Mouse (Mus musculus) adrenal gland, postnatal 4 days (tissue): ENCODE results near the gene Bahcc1. TPM values are rescaled to one million over a fixed set of nuclear protein-coding genes. Genes with fewer than 3 reads are reported as not detected.

ENCODE experiments used
- DNase-seq, 2 experiments: peaks; one replicate each; pipeline ENCODE4 v3.0.0; 2021 to 2022; ENCODE audit warnings: low spot score in 2 of 2, mixed read lengths in 2 of 2
- total RNA-seq, 2 experiments: library from RNA; stranded (reverse); gene quantifications; 2 replicates each; pipeline ENCODE4 v1.2.3; 2021

The Bahcc1 gene
- total RNA-seq, 2 experiments from 2014 or later = 25.3 to 26.7 TPM

DNA sequence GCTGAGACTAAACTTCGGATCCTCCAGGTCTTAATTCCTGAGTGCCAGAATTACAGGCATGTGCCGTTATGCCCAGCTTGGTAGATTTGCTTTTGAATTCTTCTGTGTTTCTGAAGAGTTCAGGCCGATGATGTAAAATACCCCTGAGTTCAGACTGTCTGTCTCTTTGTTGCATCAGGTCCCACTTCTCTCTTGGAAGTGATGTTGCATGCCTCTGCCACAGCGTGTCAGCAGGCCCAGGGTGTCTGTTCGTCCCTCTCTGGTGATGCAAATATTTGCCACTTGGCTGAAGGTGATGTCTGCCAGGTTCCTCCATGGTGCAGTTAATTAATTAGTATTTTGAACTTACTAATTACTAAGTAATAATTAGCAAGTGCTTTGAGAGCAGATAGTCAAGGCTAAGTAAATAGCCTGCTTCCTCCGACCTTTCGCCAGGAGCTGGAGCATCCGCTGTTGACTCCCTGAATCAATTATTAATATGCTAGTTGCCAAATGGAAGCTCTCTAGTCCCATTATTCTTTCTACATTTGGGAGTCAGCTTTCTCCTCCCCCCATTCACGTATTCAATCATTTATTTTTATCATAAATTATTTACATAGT lies 26.6 kb upstream of the Bahcc1 start:
- DNase-seq = no peak

DNA sequence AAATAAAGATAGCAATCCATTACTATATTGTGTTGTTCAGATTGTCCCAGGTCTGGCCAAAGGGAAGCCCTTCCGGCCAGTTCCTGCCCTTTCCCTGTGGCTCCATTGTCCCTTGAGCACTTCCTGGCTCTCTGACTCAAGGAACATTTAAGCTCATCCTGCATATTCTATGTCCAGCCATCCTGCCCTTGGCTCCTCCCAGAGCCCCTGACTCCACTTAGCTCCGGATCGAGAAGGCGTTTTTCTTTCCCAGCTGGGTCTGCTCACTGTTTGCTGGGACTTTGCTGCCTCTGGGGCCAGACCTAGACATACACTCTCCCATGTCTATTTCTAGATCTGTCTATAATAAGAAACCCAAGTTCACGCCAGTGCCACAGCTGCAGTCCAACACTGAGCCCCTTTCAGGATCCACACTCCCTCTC lies 26.1 kb upstream of the Bahcc1 start:
- DNase-seq = no peak

DNA sequence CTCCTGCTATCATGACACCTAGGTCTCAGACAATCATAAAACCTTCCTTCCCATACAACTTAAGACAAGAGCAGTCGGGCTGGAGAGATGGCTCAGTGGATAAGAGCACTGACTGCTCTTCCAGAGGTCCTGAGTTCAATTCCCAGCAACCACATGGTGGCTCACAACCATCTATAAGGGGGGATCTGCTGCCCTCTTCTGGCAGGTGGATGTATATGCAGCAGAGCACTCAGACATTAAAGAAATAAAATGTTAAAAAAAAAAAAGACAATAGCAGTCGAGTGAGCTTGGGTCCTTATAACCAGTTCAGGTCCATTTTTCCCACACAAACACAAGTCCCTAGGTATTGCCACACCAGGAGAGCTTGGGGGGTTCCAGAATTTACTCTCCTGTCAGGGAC lies 23.9 kb upstream of the Bahcc1 start:
- no peak for DNase-seq

DNA sequence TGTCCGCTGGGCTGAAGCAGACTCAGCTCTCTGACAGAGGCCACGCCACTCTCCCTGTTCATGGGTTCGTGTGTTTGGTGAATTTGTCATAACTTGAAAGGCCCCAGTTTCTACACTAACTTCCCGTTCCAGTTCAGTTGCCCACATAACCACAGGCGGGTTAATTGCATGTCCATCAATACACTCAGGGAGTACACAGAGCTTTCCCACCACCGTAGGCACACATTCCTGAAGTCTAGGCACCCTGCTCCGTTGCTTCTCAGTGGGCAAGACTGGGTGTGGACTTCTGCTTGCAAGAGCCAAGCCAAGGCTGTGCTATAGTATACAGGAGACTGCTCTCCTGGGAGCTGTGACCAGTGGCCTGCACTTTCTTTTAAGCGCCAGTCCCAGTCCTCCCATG lies 23.3 kb upstream of the Bahcc1 start:
- no peak for DNase-seq

DNA sequence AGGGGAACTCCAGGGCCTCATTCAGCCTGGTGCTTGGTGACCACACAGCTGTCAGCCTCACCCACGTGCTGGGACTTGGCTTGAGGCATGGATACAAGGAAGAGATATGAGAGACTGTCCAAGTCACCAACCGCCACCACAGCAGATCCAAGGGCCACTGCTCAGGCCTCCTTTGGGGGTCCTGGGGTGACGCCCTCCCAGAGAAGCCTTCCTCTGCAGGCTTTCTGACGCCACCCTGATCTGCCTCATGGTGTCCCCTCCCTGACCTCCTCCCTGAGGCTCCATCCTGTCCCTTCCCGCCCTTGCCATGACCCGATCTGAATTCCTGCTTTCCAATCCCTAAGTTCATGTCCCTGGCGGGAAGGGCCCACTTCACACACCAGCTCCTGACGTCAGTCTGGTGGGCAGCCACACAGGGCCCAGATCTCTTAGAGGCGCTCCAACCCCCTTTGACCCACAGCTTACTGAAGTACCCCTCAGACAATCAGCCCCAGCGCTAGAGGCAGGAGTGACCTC lies 17.0 kb upstream of the Bahcc1 start:
- DNase-seq = no peak

DNA sequence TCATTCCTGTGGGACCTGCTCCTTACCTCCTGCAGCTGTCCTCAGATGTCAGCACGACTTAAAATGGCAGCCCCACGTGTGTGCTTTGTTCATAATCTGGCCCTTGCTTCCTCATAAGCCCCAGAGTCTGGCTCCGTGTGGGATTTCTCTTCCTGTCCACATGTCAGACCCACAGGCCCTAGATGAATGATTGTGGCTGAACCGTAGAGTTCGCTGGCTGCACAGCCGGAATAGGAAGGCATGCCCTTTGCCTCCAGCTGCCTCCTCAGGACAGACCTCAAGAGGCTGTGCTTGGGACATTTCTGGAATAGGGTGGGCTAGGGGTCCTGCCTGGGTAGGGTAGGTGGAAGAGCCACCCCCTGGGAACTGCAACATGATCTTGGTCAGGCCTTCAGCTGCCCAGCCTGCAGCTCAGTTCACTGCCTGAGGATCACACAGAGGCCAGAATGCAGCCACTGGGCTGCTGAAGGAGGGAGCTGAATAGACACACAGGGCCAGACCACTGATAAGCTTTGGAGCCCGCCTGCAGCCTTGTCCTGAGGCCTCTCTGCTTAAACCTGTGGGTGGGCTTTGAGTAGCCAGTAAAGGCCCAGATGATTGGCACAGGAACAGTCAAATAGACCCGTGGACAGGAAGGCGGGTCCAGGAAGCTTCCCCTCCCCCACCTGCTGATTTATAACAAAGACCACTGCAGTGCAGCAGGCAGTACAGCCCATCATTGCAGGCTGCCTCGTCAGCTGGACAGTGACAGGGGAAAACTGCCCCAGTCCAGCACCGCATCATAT lies 16.0 kb upstream of the Bahcc1 start:
- DNase-seq = no peak

DNA sequence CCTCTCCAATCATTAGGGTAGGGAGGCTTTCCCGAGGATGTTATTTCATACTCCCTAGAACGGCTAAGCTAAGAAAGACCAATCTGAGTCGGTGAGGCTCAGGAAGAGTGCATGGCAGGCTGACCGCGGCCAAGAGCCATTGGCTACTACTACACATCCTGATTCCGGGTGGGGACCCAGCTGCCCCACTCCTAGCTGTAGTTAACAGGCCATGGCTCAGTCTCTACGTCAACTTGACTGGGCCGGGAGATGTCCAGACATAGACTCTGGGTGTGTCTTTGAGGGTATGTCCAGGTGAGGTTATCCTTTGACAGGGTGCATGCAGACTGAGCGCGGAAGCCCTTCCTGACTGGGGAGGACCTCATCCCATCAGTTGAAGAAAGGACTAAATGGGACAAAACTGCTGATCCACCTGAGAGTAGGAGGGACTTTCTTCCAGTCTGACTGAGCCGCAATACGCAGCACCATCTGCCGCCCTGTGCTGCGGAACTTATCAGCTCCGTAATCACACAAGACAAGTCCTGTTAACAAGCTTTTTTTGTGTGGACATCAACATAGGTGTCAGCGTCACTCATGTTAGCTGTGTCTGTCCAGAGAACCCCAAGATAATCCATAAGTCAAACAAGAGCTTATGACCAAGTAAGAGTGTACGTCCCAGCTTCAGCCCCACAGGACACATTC lies 14.4 kb upstream of the Bahcc1 start:
- DNase-seq = no peak

DNA sequence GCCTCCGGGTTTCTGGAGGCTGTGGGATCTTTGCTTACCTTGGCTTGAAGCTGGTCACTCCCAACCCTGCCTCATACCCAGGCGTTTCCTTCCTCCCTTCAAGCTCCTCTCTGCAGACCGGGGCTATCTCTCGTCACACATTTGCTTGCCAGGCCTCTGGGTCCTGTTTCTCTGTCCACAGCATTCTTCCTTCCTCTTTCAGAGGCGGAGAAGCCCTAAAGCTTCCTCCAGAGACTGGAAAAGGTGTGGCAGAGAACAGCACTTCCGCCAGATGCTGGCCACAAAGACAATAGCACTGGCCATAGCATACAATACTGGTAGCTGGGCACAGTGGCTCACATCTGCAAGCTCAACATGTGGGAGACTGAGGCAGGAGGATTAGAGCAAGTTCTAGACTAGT lies 13.8 kb upstream of the Bahcc1 start:
- DNase-seq = no peak

DNA sequence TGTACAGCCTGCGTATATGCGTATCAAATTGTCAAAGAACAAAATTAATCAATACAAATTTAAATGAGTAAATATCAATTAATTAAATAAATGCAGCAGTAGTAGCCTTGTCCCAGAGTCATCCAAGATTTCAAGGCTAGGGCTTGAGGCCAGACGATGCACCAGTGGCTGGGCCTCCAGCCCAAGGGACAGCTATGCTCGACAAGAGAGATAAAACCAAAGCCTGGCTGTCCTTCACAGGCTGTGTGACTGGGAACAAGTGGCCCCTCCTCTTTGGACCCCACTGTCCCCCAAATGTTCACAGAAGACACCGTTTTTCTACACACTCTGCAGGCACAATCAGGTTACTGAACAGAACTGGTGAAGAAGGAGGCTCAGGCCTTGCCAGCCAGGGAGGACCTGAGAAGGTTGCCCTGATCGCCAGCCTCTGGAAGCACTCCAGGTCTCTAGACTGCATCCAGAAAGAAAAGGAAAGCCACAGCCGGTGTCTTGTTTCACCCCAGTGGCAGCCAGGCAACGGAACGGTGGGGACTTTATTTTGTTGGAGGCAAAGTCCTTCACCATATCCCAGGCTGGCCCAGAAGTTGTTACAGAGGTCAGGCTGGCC lies 12.7 kb upstream of the Bahcc1 start:
- no peak for DNase-seq

DNA sequence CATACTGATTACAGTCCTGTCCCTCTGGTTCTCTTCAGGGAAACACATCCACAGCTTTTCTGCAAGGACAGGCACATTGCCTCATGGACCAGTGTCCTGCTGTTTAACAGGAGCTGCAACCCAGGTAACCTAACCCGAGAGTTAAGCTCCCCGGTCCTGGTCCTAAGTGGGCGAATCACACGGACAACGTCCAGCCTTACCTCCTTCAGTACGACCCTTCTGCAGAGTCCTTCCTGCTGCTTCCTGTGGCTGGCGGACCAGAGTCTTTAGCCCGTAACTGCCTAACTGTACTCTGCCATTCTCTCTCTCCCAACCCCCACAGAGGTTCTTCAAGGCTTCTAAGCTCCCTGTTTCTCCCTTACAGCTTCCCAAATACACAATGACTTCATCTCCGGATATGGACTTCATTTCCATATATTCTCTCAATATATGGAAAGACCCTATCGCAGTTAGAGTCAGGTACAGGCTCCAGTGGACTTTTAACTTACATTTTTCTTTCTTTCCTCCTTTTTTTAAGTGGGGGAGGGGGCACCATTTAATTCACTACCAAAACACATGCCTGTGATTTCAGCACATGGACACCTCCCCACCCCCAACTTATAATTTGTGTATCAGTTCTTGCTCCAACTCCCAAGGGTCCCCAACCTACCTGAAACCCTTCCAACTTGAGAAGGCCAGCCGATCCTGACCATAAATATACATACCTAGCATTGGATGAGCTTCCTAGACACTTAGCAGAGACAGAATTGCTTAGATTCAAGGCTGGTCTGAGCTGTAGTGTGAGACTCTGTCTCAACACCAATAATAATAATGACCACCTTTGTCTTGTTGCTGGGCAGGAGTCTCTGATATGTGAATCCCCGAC lies 11.6 kb upstream of the Bahcc1 start:
- no peak for DNase-seq

DNA sequence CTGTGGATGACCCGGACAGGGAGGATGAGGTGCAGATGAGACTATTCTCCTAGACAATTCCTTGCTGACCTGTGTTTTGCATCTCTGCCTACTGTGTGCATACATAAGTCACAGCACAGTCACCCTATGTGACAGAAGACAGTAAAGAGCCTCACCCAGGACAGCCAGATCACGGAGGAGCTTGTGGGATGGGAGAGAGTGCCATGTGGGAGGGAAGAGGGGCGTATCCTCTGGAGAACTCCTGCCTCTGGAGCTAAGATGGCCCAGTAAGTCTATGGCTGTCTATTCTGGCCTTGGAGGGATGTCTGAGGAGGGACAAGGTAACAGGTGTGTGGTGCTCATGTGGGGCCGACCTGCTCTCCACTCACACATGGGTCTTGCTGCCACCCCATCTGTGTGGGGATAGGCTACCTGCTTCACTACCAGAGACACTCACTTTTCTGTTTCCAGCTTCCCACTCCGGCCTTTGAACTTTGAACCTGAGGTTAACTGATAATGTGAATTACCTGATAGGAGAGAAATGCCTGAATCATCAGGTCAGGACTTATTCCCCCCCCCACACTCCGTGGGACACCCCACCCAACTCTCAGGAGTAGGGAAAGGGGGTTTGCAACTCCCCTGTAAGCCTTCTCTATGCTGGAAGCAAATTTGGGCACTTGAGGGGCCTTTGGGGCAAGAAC lies 10.2 kb upstream of the Bahcc1 start:
- no peak for DNase-seq

DNA sequence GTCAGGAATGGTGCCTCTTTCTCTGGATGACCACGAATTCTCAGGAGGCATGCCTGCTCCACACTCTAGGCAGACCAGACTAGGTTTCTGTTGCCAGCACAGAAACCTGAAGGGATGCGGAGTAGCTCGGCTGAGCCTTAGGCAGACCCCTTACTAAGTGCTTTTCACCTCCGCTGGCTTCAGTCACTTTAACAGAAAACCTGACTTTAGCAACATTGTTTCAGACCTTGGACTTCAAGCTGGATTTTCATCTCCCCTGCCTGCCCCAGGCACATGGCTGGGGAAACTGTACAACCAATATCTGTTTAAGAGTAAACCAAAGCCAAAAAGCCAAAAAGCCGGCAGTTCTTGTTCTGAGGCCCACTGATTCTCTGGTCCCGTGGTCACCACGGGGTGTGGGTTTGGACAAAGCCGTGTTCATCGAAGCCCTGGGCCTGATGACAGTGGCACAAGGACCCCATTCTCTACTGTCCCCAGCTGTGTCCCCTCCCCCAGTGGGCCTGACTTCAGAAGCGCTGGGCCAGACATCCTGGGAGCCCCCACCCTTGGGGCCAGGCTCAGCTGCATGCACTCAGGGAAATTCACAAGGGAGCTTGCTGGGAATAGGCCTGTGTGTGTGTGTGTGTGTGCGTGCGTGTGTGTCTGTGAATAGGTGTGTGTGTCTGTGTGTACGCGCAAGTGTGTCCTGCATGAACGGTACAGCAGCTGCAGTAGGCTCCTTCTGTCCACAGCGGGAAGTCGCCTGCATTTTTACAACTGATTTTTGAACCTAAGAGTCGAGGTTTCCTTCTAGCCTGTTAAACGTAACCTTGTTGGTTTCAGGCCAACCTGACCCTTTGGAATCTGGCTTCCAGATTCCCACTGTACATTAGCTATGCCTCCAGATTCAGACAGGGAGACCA lies 8.9 kb upstream of the Bahcc1 start:
- DNase-seq = no peak

DNA sequence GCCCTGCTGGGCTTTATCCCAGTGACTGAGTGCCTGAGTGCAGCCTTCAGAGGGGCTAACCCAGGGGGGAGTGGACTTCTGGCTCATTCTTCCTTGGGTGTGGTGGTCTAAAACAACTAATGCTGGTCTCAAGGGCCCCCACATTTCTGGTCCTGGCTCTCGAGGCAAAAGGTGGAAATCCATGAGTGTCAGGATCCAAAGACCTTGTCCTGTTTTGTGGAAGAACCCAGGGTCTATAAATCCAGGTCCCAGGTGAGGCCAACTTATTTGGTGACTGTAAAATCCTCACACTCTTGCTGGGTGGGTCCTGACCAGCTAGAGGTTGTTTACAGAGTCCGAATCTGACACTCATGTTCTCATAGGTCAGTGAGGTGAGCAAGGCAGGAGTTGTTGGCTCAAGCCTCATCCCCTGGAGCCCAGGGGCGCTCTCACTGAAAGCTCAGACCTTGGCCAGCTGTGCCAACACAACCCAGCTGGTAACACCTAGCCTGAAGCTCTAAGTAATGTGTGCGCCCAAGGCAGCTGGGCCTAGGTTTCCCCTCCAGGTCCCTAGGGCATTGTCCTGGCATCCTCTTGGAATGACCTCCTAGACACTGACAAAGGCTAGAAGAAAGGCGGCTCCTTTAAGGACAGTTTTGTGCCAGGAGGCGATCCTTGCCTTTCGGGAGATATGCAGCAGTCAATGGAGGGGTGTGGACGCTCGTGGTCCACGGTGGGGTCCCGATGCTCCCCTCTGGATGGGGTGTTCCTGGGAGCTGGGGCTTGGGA lies 8.1 kb upstream of the Bahcc1 start:
- no peak for DNase-seq

DNA sequence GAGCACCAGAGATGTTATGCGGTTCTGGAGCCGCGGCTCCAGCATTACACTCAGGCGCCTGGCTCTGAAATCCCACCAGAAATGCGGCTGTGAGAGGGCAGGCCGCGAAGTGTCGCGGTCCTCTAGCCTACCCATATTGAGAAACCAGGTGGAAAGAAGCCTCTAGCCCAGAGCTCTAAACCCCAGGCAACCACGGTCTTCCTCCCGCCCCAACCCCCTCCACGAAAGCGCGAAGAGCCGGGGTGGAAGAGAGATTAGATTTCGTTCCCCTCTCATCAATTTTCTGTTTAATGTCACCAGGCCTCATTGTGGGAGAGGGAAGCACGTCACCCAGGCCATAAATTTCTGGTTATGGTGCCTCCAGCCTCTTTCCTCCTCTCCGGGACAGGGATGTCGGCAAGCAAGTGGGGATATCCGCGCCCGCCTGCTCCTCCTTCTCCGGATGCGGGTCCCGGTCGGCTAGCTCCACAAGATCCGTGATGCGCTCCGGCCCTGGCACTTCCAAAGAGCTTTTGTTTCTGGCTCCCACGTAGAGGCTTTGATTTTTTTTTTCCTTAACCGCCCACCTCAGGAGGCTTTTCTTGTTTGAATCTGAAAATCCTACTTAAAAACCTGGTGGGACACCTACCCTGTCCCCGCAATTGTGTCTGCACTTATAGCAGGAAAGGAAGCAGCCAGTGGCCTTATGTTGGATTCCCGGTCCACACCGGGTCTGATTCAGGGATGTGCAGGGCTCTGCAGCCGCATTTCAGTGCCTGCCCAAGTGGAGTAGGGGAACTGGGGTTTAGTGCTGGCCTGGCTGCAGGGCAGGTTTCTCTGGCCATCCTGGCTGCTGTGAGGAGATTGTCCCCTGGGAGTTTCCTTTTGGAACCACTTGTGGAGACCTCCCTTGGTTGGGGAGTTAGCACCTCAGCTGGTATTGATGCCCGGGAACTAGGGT lies 7.2 kb upstream of the Bahcc1 start:
- DNase-seq = no peak

DNA sequence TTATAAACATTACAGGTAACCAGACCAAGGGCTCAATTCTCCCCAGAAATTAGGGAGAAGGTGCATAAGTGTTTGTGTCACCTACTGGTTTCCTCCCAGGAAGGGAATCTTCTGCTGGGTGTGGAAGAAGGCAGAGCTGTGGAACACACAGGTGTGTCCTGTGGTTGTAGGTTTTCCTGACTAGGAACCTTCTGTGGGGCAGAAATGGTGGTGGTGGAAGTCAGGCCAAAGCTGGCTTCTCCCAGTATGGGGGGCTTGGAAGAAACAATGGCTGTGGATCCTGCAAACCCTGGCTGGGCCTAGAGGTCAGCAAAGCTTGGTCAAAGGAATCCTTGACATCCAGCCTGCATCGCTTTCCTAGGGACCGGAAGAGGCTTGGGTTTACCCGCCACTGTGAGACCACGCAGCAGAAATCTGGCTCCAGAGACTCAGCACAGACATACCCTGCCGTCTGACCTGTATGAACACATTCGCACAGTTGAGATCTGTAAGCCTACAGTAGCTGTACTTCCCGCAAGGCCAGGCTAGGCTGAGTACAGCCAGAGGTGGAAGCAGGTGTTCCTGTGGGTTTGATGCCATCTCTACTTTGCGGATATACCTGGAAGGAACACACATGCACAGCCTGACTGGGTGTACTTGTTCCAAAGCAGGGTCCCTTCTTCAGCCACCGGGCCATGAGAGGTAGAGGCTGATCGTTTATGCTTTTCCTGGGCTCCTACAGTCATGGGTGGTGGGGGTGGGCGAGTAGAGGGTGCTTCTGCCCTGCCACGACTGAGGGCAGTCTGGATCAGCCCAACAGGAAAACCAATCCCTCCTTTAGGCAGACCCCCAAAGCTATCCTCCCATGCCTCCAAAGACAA lies 6.1 kb upstream of the Bahcc1 start:
- DNase-seq = no peak

DNA sequence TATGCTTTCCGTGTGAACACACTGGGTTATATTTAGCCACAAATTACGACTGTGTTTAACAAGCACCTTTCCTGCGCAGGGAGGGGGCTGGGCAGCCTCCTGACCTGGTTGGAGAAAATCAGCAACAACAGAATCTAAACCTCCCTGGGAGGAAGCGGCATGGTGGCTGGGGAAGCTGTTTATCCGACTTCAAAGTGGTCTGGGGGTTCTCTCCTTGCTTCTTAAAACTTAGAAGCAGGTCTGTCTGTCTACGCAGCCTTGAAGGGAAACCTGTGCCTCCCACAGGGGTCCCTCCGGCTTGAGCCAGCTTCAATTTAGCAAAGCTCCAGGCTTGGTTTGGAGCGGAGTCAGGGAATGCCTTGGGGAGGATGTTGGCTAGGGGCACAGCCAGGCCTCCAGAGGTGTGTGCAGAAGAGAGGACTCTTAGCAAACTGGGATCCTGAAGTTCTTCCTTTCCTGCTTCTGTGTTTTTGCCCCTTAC lies 5.1 kb upstream of the Bahcc1 start:
- no peak for DNase-seq
